Mouse (Mus musculus) embryonic stem cell, embryonic (primary cell): ENCODE results near the gene Ush2a.

Experiments
- CTCF ChIA-PET, 4 experiments: fragments of 300-600 bp in 2 of 4; fragments of 350-600 bp in 2 of 4; sonication (Branson Sonifier 250); formaldehyde crosslinking; loops; one replicate each; lab custom pipeline; 2022; ENCODE audit warnings: inconsistent platforms in 2 of 4; lab: Charles Lee
- POLR2A ChIA-PET, 4 experiments: fragments of 300-600 bp in 2 of 4; fragments of 350-600 bp in 2 of 4; sonication (Branson Sonifier 250); formaldehyde crosslinking; loops; one replicate each; lab custom pipeline; 2022; ENCODE audit warnings: antibody characterized with exemption in 4 of 4, inconsistent platforms in 1 of 4; lab: Charles Lee

The Ush2a gene

DNA sequence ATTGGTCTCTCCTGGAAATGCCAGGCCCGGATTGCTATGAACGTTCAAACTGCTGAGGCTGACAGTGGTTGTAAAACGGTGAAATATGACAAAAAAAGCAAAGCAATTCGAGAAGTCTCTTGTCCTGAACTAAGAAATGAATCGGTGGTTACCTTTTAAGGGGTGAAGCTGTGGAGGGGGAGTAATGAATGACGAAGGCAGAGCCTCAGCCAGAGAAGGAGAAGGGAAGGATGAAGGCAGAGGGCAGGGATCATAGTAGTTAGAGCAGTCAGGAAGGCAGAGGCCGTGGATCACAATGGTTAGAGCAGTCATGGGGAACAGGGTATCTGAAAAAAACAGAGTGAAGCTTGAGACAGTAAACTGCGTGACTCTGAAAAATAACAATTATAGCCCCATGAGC, 257.0 kb downstream of the Ush2a start:
- CTCF ChIA-PET = no interaction called here
- POLR2A ChIA-PET = no interaction called here

DNA sequence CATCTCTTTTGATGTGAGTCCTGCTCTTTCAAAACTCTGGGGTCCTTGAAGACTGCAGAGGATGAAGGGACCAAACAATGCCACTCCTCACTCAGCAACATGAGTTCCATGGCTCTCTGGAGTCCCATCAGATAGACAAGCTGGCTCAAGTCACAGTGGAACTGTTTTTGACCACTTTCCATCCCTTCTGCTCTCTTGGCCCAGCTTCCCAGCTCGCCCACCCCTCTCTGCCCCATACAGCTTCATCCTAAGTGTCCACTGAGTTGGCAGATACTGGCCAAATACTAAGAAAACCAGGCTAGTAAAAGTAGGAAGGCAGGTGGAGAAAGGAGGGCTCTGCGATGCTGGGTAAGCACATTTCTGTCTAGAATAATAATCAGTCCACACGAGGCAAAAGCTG, 265.6 kb downstream of the Ush2a start:
- POLR2A ChIA-PET = no interaction called here
- CTCF ChIA-PET = no interaction called here

DNA sequence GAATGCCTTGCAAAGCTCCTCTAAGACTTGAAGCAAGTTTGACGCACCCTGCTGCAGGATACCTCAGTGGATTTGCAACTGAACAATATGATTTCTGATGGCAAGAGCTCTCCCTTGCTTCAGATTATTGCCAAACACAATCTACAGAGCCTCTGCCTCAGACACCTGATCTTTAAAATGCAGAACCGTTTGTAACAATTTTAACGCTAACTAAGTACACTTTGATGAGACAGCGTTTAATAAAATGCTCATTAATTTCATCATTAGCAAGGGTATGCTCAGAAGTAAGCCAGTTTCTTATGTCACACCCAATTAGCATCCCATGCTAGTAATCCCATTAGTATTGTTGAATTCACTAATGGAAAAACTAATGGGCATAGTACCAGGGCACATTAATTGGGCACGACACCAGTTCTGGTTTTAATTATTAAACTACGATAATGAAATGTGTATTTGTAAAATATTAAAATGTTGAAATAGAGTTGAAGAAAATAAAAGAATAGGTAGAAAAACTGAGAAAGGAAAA, 267.8 kb downstream of the Ush2a start:
- CTCF ChIA-PET = no interaction called here
- POLR2A ChIA-PET = no interaction called here

DNA sequence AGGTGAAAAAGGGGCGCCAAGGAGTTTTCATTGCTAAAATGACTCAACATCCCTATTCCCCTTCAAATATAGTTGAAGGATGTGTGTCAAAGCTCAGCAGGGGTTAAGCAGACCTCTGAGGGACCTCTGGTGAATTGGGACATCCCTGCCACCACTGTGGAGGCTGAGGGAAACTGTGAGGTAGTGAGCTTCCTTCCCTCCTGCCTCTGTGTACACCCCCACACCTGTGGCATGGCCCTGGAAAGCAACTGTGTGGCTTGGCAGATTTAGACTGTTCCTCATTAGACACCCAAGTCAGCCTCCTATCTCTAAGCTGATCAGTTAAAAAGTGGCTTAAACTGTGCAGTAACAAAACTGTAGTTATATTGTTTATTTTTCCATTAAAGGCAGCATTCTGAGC, 275.2 kb downstream of the Ush2a start:
- CTCF ChIA-PET = no interaction called here
- POLR2A ChIA-PET = no interaction called here

DNA sequence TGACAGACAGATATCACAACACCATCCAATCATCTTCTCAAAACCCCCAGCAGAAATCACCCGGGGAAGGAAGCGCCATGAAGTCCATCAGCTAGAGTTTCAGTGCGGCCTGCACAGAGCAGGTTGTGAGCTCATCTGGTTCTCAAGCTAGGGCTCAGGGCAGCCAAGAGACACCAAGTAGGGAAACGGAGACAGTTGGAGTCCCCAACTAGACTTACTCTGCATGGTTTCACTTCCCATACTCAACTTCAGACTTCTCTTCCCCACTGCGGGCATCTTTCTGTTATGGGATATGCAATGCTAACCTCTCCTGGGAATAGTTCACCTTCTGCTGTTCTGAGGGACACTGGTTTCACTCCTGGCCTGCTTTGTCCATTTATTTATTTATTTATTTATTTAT, 277.8 kb downstream of the Ush2a start:
- CTCF ChIA-PET = no interaction called here
- POLR2A ChIA-PET = no interaction called here

DNA sequence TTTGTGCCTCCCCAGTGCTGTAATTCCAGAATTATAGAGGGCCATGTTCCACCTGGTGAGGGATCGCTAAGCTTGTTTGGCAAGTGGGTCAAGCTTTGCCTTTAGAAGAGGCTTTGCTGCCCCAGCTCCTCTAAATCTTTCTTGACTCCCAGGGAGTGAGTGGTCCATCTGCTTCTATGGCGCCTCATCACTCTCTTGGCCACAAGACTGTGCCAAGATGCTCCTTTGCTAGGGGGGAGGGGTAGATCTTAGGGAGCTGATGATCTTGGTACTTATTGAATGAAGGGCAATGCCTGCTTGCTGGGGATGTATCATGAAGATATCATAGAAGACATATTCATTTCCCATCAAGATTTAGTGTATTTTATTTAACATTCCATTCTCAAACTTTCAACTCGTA, 279.7 kb downstream of the Ush2a start:
- ChIA-PET CTCF (interaction anchor here in 1 of 4 experiments (0.7 kb wide), 1 partner anchor 62 kb away, joined by 3 read pairs; no protein-coding TSS in a partner anchor), POLR2A (no interaction called here)

DNA sequence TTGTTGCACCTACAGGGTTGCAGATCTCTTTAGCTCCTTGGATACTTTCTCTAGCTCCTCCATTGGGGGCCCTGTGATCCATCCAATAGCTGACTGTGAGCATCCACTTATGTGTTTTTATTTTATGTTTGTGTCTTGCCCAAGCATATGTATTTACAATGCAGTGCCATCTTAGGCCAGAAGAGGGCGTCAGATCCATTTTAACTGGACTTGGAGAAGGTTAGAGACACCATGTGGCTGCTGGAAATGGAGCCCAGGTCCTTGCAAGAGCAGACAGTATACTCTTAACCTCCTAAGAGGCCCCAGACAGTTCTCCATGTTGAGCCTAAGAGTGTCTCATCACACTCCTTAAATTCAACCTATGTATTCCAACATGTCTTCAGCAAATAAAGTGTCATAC, 281.5 kb downstream of the Ush2a start:
- ChIA-PET CTCF (interaction anchor here in 1 of 4 experiments (0.6 kb wide), 1 partner anchor 405 kb away, joined by 5 read pairs; no protein-coding TSS in a partner anchor), POLR2A (interaction anchor here in 1 of 4 experiments (1.2 kb wide), 1 partner anchor 21 kb away, joined by 4 read pairs; no protein-coding TSS in a partner anchor)

DNA sequence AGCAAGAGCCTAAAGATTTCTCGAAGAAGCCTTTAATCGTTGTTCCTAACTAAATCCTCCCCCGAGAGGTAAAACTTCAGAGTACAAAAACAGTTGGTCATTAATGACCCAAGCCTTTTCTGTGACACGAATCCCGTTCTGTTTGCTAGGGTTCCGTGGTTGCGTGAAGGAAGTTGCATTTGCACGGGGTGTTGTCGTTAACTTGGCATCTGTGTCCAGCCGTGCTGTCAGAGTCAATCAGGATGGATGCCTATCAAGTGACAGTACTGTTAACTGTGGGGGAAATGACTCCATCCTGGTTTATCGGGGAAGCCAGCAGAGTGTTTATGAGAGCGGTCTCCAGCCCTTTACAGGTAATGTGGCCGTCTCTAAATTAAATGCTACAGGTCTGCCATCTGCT, 287.9 kb downstream of the Ush2a start:
- CTCF ChIA-PET = no interaction called here
- POLR2A ChIA-PET = no interaction called here

DNA sequence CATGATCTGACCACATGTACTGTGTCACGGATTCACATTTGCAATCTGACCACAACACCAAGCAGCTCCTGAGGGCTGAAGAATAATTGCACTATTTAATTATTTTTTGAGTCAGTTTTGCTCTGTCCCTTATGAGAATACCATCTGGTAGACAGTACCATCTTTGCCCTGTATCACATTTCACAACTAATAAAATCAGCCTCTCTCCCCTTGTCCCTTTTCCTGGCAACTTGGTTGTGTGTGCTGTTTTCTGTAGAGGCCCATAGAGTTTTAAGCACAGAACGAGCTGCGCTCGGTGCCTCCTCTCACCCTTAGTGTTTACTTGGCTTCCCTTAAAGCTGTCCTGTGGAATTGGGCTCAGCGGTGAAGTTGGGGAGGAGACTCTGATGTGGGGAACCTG, 290.0 kb downstream of the Ush2a start:
- CTCF ChIA-PET = no interaction called here
- POLR2A ChIA-PET = no interaction called here

DNA sequence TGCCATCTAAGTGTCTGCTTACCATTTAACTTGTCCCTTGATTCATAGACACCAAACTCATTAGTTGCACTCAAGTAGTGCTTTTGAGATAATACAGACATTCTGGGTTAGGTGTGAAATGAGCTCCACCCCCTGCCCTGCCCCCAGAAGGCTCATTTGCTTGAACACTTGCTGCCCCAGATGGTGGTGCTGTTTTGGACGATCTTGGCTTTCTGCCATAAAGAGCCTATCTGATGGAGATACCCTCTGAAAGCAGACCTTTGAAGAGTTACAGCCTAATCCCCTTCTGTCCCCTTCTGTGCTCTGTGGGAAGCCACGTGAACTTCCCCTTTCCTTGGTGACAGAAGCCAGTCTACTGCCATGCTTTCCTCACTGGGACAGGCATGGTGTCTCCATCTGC, 297.1 kb downstream of the Ush2a start:
- ChIA-PET POLR2A (no interaction called here), CTCF (no interaction called here)

DNA sequence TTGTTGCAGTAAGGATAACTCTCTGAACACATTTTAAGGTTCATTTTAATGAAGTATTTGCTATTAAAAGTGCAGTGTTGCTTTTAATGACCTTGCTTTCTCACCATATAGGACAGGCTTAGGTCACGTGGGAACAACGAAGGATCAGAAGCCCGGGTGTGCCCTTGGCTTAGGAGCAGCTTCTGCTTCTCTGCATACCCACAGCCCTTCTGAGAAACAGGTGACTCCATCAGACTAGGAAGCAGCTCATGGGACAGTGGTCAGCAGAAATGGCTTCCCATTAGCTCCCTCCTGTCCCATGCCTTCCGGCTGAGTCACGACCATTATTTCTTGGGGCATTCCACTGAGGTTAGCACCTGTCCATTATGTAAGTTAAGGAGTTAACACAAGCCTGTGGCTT, 304.4 kb downstream of the Ush2a start:
- CTCF ChIA-PET = no interaction called here
- POLR2A ChIA-PET = no interaction called here

DNA sequence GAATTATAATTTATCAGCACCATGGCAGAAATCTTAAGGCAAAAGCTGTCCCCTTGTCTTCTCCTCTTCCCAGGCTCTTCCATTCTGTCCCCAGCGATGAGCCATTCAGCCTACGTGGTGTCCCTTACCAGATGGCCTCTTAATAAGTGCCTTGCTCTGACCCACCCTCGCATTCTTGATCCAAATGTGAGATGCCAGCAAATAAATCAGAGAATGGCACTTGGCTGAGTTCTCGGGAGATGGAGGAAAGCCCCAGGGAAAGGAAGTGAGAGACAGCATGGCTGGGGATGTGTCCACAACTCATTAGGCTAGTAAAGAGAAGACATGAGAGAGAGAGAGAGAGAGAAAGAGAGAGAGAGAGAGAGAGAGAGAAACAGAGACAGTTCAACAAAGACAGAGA, 305.7 kb downstream of the Ush2a start:
- CTCF ChIA-PET = no interaction called here
- POLR2A ChIA-PET = no interaction called here

DNA sequence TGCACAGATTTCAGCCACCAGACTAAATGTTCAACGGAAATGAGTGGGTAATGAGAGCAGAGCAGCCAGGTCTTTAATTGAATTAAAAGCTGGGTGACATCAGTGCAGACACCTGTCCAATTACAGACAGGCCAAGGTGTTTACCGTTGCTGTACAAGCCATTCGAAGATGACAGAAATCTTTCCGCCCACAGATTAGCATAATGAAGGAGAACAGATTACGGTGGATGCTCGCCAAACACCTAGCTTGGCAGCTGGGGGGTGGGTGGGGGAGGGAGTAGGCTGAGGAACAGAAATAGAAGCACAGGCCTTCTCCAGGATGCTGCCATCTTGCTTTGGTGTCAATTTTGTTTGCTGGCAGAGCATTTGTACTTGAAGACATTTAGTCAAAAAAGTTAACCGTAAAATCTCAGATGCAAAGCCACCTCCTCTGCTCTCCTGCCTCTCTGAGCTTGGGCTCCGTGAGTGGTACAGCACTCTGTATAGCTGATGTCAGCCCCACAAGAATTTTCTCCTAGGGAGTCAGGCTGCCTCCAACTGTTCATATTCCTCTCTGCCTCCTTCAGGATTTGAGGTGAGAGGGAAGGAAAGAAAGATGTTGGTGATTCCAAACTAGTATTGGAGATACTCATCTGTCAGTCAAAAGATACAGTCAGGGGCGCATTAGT, 306.6 kb downstream of the Ush2a start:
- ChIA-PET CTCF (no interaction called here), POLR2A (interaction anchor here in 1 of 4 experiments (0.8 kb wide), 1 partner anchor 1079 kb away, joined by 4 read pairs; no protein-coding TSS in a partner anchor)

DNA sequence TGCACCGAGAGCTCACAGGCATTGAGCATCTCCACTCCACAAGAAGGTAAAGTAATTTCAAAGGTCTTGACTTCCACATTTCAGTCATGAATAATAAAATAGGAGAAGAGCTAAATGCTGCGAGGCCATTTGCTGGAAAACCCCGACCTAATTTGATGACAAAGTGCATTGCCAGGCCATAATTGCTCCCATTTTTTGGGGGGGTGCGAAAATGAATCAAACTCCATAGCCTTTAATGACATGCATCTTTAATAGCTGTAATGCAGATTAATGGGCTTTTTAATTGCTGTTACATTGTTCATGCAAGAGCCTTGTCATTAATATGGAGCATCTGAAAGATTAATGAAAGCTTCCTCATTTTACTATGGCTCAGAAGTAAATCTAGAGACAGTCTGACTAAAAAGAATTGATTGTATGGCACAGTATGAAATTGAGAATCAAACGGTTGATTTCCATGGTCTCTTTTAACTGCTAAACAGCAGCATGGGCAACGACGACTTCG, 314.5 kb downstream of the Ush2a start:
- CTCF ChIA-PET = no interaction called here
- POLR2A ChIA-PET = no interaction called here

DNA sequence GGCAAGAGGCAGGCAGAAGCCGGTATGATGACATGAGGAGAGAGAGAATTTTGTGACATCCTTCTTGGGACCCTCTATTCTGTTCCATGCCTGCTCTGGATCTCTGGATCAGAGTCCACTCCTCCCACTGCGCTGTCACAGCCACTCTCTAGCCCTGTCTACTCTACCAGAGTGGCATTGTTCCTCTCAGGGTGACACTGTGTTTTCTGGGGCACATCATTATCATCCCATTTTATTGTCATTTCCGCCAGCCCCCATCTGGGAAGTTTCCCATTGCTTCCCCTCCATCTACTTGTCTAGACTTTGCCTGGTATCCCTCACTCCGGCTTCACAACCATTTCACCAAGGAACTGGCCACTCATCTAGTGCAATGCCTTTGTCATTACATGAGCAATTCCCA, 315.6 kb downstream of the Ush2a start:
- ChIA-PET POLR2A (no interaction called here), CTCF (no interaction called here)

DNA sequence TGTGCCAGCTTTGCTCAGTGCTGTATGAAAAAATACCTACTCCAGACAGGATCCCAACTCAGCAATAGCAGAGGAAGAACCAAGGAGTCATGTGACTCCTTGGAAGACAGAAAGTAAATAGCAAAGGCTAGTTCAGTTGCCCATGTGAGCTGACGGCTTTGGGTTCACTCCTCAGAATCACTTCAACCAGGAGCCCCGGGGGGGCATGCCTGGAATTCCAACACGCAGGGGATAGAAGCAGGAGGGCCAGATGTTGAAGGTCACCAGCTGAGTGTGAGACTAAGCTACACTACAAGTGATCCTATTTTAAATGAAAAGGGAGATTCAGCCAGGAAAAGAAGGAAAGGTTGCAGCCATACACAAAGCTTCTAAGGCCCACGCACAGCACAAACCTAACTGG, 319.3 kb downstream of the Ush2a start:
- POLR2A ChIA-PET = interaction anchor here in 2 of 4 experiments (0.5 to 0.6 kb wide), 2 partner anchors 210 to 304 kb away, joined by 3 to 5 read pairs; no protein-coding TSS in a partner anchor
- CTCF ChIA-PET = interaction anchor here in 1 of 4 experiments (1.0 kb wide), 1 partner anchor 17 kb away, joined by 3 read pairs; no protein-coding TSS in a partner anchor

DNA sequence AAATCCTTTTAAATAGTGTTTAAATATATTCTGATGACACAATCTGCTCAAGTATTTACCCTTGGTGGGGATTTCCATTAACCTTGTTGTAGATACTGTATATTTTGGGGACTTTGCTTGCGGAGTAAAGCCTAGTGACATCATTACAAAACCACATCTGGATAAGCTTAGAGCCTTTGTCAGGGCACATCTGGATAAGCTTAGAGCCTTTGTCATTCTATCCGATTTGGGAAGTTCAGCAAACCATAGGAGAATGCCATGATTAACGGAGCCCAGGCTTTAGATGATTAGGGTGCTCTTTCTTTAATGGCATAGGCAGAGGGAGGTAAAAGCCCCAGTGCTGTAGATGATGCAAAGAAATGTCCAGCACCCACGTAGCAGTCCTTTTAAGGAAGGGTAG, 333.4 kb downstream of the Ush2a start:
- POLR2A ChIA-PET = no interaction called here
- CTCF ChIA-PET = no interaction called here

DNA sequence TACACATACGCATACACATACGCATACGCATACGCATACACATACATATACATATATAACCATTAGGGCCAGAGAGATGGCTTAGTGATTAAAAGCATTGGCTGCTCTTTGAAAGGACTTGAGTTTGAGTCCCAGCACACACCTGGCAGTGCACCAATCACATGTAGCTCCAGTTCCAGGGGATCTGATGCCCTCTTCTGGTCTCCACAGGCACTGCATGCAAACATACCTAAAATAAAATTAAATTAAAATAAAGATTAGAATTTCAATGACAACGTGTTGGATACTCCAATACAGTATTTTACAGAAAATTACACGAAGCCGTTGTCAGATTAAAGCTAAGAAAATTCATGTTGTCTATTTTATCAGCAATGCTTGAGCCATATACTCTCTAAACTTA, 336.2 kb downstream of the Ush2a start:
- POLR2A ChIA-PET = no interaction called here

DNA sequence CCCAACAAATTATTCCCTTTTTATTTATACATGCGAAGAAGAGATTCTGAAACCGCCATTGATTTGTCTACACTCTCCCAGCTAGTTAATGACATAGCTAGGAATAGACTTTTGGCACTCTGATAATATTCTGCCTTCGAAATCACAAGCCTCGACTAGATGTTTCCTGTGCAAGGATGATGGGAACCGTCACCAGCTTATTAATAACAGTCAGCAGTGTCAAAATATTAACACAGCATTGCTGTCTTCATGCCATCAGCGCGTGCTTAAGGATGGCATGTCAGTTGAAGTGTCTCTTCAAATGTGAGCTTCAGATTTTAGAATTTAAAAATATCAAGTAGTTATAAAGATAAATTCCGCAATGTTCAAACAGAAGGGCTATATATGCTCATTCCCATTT, 337.3 kb downstream of the Ush2a start:
- ChIA-PET CTCF (interaction anchor here in 1 of 4 experiments (0.7 kb wide), 1 partner anchor 391 kb away, joined by 4 read pairs; no protein-coding TSS in a partner anchor), POLR2A (interaction anchor here in 1 of 4 experiments (0.7 kb wide), 1 partner anchor 75 kb away, joined by 5 read pairs; no protein-coding TSS in a partner anchor)

More for the DNA sequence above, 336.2 kb downstream of the Ush2a start:
- CTCF ChIA-PET = interaction anchor here in 1 of 4 experiments (1.2 kb wide), 1 partner anchor 17 kb away, joined by 3 read pairs; no protein-coding TSS in a partner anchor

DNA sequence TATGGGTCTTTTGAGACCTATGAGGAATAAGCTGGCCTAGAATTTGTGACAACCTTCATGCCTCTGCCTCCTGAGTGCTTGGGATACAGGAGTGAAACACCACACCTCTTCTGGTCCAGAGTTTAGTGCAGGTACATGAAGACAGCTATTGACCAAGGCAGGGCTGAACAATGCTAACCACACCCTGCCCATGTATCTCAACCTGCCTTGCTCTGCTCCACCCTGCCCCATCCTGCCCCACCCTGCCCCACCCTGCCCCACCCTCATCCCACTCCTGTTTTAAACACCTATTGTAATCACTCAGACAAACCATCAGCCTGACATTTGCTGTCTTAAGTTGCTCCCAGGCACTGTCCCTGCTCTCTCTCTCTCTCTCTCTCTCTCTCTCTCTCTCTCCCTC, 344.6 kb downstream of the Ush2a start:
- CTCF ChIA-PET = no interaction called here

DNA sequence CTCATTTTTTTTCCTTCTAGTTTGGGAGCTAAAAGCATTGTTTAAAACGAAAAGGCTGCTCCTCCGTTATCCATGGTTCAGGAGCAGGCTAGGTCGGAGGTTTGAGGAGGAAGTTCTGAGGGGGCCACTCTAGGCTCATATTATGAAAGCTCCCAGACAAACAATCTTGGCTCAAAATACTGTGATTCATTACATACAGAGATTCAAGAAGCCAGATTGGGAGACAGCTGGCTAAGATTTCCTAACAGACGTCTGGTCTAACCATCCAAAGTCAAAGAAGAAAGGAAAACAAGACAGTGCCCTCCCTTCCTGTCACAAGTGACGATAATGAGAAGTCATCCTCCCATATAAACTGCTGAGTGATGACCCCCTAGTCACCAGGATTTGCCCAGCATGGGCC, 354.7 kb downstream of the Ush2a start:
- ChIA-PET CTCF (no interaction called here), POLR2A (no interaction called here)

More for the DNA sequence above, 344.6 kb downstream of the Ush2a start:
- POLR2A ChIA-PET = no interaction called here
